Mouse (Mus musculus) embryonic facial prominence, embryonic 13.5 days (tissue): ENCODE measurements around the gene Yy2. TPM values are rescaled to one million over a fixed set of nuclear protein-coding genes. Genes with fewer than 3 reads are reported as not detected.
A peak's percentile ranks its signal among the peaks of the same experiment; 100 is the strongest.

Experiments used
- ATAC-seq: fragments of 200-750 bp; cut with Nextera tagmentation; 2 replicates; pipeline ENCODE4 v1.8.0; 2017; ENCODE audit warnings: low read depth; ENCODE audit not compliant: insufficient number of reproducible peaks, insufficient read depth, low FRiP score, low TSS enrichment
- H3K27ac ChIP-seq: fragments of 300-500 bp; sonication (generic); 2 replicates; pipeline ENCODE4 v1.5.1; 2015; ENCODE audit warnings: moderate library complexity, mild to moderate bottlenecking, inconsistent platforms
- H3K27me3 ChIP-seq: fragments of 300-500 bp; sonication (generic); 2 replicates; pipeline ENCODE4 v1.6.1; 2015; ENCODE audit warnings: mild to moderate bottlenecking, inconsistent platforms
- H3K36me3 ChIP-seq: fragments of 300-500 bp; sonication (generic); 2 replicates; pipeline ENCODE4 v1.6.1; 2015; ENCODE audit warnings: mild to moderate bottlenecking, inconsistent platforms
- H3K4me1 ChIP-seq: fragments of 300-500 bp; sonication (generic); 2 replicates; pipeline ENCODE4 v1.6.1; 2015; ENCODE audit warnings: inconsistent platforms
- H3K4me2 ChIP-seq: fragments of 300-500 bp; sonication (generic); 2 replicates; pipeline ENCODE4 v1.6.1; 2015; ENCODE audit warnings: moderate library complexity, mild to moderate bottlenecking, inconsistent platforms
- H3K4me3 ChIP-seq: fragments of 300-500 bp; sonication (generic); 2 replicates; pipeline ENCODE4 v1.5.1; 2015; ENCODE audit warnings: mild to moderate bottlenecking, inconsistent platforms
- H3K9ac ChIP-seq: fragments of 300-500 bp; sonication (generic); 2 replicates; pipeline ENCODE4 v1.6.1; 2015; ENCODE audit warnings: mild to moderate bottlenecking, inconsistent platforms
- H3K9me3 ChIP-seq: fragments of 300-500 bp; sonication (generic); 2 replicates; pipeline ENCODE4 v1.6.1; 2016; ENCODE audit warnings: inconsistent platforms
- WGBS: fragments of 180-500 bp; shearing (Covaris S2); methylation state at CpG from one replicate; pipeline ENCODE4 v1.1.7; 2015; ENCODE audit warnings: mixed read lengths; 5-methylcytosine and 5-hydroxymethylcytosine counted together
- polyA plus RNA-seq: library from polyadenylated mRNA; unstranded; fragments of >200 nt; fragmentation: Nextera tagmentation; extraction: Ambion mirVana; gene quantifications from 2 replicates; pipeline ENCODE4 v1.2.1, GENCODE M21; 2015

Gene Yy2
- 4.8 TPM in 2 replicates for polyA plus RNA-seq

DNA sequence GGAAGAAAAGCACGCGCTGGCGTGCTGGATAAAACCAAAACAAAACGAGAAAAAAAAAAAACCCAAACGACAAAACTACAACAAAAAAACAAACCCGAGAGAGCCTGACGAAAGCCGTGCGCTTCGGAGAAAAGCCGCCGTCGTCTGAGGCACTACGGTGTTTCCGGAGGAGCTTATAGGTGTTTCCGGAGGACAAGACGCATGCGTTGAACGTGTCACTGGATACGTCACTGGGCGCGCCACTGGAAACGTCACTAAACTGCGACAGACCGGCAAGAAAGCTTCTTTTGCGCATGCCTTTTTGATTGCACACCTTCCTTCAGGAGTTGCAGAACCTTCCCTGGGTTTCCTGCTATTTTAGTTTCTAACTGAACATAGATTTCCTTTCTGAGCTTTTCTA lies at the start of gene Yy2:
Gene Yy2, minus strand, starts transcription at position 146 of the 400 bp plus-strand sequence.
- no peak for ATAC-seq
- H3K27me3 ChIP-seq: no peaks in the 10 kb centered on the region
- WGBS: 90% methylated on average over 26 of the region's 26 CpGs

DNA sequence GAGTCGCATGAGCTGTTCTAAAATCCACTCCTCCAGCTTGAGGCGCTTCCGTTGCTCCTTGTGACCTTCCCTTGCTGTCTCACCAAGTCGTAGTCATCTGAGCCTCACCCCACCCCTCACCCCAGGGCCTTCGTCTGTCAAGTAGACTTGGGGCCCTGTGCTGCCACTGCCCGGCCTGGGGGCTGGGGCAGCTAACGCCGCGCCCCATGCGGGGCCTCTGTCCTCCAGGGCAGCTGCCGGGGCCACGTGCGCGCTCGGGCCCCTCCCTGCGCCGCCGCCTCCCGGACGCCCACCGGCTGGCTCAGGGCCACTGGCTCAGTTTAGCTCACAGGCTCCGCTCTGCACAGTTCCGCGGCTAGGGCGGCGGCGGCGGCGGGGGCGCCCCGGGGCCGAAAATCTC lies 44.1 kb upstream of the Yy2 start:
- 0 out of 2 replicates have a peak overlapping the region, but pooled peaks have one; percentile 16 for H3K9ac ChIP-seq
- no peak overlapping the region for H3K27ac ChIP-seq
- H3K4me2 ChIP-seq: peak overlapping the region; percentile 52
- no peaks in the 10 kb centered on the region for H3K36me3 ChIP-seq
- WGBS: 29% methylated on average over 32 of the region's 32 CpGs
- no peaks in the 10 kb centered on the region for H3K27me3 ChIP-seq
- H3K4me1 ChIP-seq: peaks cover 3% of the 10 kb centered on the region; the same call in 1 of the 2 replicates
- peak overlapping the region; percentile 23; the same call in 1 of the 2 replicates for H3K4me3 ChIP-seq
- H3K9me3 ChIP-seq: no peaks in the 10 kb centered on the region
- ATAC-seq: 0 out of 2 replicates have a peak, but pooled peaks have one; percentile 20

More for the DNA sequence above, at the start of gene Yy2:
- peaks cover 9% of the 10 kb centered on the region; the same call in 1 of the 2 replicates for H3K36me3 ChIP-seq
- H3K9ac ChIP-seq: no peak within 1 kb of the TSS
- H3K9me3 ChIP-seq: no peaks in the 10 kb centered on the region
- H3K4me2 ChIP-seq: no peak within 1 kb of the TSS
- H3K4me3 ChIP-seq: no peak within 1 kb of the TSS
- no peaks in the 10 kb centered on the region for H3K4me1 ChIP-seq
- no peak within 1 kb of the TSS for H3K27ac ChIP-seq

DNA sequence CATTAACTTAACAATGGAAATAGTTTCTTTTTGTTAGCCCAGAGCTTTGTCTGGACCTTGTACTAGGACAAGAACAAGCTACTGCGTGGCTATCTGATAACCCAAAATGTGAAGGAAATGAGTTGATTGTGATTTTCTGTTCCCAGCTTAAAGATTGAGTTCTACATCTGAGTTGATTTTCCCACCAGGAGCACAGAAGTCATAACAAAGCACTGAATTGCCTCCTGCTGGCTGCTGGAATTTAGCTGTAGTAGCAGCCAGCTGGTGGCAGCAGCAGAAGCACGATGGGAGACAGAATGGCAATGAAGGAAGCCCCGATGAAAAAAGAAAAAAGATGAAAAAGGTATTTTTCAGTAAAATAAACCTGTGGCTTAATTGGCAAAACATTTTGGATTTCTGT lies 32.7 kb upstream of the Yy2 start:
- Histone ChIP-seq H3K27me3 (peaks cover 4% of the 10 kb centered on the region), H3K4me3 (no peak overlapping the region), H3K9me3 (no peaks in the 10 kb centered on the region), H3K36me3 (no peaks in the 10 kb centered on the region), H3K9ac (no peak overlapping the region), H3K27ac (no peak overlapping the region), H3K4me1 (0 out of 2 replicates have a peak, but pooled peaks cover 3% of the 10 kb centered on the region), H3K4me2 (no peak overlapping the region)
- no peak for ATAC-seq
- WGBS: 8% methylated on average over 3 of the region's 3 CpGs

DNA sequence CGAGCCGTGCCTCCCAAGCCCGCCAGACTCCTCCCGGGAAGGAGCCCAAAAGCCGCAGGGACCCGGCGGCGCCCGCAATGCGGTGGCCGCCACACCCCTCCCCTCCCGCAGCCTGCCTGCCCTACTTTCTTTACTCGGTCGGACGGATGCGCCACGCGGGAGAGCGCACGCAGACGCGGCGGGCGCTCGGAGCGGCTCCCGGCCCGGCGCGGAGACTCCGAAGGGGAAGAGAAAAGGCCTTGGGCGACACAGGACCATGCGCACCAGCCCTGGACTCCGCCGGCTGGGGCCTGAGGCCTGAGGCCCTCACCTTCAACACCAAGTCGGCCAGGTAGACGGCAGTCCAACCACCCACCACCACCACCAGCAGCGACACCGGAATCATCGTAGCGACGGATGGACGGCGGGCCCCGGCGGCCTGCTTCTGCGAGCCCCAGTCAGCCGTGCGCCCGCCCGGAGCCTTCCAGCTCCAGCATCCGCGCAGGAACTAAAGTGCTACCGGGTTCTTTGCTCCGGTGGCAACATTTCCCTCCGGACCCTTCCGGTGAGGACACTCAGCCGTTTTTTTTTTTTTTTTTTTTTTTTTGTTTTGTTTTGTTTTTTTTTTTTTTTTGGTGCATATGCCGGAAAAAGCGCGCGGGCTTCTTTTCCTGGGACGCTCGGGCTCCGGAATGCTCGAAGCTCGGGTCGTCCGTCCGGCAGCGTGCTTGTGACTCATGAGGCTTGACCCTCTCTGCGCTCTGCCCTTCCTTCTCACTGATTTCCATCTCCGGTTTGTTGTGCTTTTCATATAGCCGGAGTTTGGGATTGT lies 29.6 kb upstream of the Yy2 start, which contains the start of gene Mbtps2:
Gene Mbtps2, minus strand, starts transcription at position 530 of the 811 bp plus-strand sequence.
- no peaks in the 10 kb centered on the region for H3K36me3 ChIP-seq

DNA sequence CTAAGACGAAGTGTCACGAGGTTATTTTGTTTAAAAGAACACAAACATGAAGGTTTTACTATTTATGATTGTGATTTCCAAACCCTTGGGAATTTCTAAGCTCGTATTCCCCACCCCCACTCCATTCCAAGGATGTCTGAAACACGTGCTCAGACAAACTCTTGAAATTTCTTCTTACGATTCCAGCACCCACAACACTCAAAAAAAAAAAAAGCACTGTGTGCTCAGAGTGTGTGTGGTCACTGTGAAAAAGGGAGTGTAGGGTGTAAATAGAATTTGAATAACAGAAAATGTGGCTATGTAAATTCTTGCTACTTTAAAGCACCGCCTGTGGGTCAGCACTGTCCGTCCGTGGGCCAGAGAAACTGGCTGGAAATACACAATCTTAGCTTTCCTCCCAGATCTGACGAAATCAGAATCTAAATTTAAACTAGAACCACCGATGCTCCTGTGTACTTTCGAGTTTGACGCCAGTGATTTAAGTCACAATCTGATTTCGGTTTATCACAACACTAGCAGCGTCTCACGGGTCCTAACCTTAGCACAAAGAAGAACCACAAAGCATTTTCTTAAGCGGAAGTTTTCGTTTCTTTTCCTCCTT lies 28.9 kb upstream of the Yy2 start:
- 24% methylated on average over 17 of the region's 17 CpGs for WGBS
- Histone ChIP-seq H3K36me3 (no peaks in the 10 kb centered on the region), H3K27me3 (peaks cover 4% of the 10 kb centered on the region), H3K4me2 (peak overlapping the region; percentile 56), H3K4me3 (peak overlapping the region; percentile 57), H3K4me1 (0 out of 2 replicates have a peak, but pooled peaks cover 5% of the 10 kb centered on the region), H3K27ac (peak overlapping the region; percentile 93), H3K9ac (peak overlapping the region; percentile 82), H3K9me3 (no peaks in the 10 kb centered on the region)
- ATAC-seq: 0 out of 2 replicates have a peak, but pooled peaks have one; percentile 32

More for the DNA sequence above, 29.6 kb upstream of the Yy2 start, which contains the start of gene Mbtps2:
- H3K4me3 ChIP-seq: peak within 1 kb of the TSS; percentile 57
- peak within 1 kb of the TSS; percentile 82 for H3K9ac ChIP-seq
- peak; percentile 78 for ATAC-seq
- peaks cover 4% of the 10 kb centered on the region for H3K27me3 ChIP-seq
- peak within 1 kb of the TSS; percentile 93 for H3K27ac ChIP-seq
- H3K9me3 ChIP-seq: no peaks in the 10 kb centered on the region
- 17% methylated on average over 52 of the region's 74 CpGs for WGBS
- H3K4me2 ChIP-seq: peak within 1 kb of the TSS; percentile 56
- 0 out of 2 replicates have a peak, but pooled peaks cover 5% of the 10 kb centered on the region for H3K4me1 ChIP-seq

DNA sequence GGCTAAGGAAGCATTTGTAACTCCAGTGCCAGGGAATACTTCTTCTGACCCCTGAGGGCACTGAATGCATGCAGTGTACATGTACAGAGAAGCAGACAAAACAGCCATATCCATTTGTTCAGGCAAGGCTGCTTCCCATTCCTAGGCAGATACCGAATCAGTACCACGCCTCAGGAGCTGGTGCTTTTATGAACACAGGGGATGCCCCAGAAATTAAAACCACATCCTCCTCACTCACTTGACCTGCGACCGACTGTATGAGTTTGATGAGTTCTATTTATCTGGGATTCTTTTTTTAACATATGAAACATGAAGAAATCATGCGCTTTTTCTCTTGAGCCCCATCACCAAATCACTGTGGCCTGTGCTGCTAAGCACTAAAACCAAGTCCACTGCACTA lies 28.0 kb upstream of the Yy2 start:
- H3K27me3 ChIP-seq: peaks cover 4% of the 10 kb centered on the region
- H3K9ac ChIP-seq: no peak overlapping the region
- 0 out of 2 replicates have a peak, but pooled peaks cover 5% of the 10 kb centered on the region for H3K4me1 ChIP-seq
- H3K4me2 ChIP-seq: peak overlapping the region; percentile 56
- H3K4me3 ChIP-seq: peak overlapping the region; percentile 57; the same call in 1 of the 2 replicates
- H3K9me3 ChIP-seq: no peaks in the 10 kb centered on the region
- 66% methylated on average over 5 of the region's 5 CpGs for WGBS
- no peaks in the 10 kb centered on the region for H3K36me3 ChIP-seq
- H3K27ac ChIP-seq: no peak overlapping the region
- ATAC-seq: no peak

DNA sequence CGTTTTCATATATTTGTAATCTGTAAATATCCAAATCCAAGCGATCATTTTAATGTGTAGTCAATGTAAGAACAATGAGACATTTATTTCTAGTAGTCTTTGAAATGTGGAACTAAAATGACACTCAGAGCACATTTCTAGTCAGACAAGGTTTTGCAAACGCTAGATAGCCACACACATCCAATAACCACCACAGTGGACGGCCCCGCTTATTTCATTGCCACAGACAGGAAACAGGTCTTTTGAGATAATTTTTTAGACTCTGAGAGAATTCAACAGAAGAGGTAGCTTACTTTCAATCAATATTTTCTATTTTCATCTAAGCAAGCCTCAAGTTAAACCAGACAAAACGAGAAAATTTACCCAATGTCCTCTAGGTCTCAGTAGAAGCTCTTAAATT lies 27.1 kb upstream of the Yy2 start:
- 82% methylated on average over 6 of the region's 6 CpGs for WGBS
- Histone ChIP-seq H3K9me3 (no peaks in the 10 kb centered on the region), H3K27ac (no peak overlapping the region), H3K4me2 (no peak overlapping the region), H3K36me3 (no peaks in the 10 kb centered on the region), H3K9ac (no peak overlapping the region), H3K4me1 (0 out of 2 replicates have a peak, but pooled peaks cover 5% of the 10 kb centered on the region), H3K4me3 (no peak overlapping the region), H3K27me3 (peaks cover 4% of the 10 kb centered on the region)
- no peak for ATAC-seq

DNA sequence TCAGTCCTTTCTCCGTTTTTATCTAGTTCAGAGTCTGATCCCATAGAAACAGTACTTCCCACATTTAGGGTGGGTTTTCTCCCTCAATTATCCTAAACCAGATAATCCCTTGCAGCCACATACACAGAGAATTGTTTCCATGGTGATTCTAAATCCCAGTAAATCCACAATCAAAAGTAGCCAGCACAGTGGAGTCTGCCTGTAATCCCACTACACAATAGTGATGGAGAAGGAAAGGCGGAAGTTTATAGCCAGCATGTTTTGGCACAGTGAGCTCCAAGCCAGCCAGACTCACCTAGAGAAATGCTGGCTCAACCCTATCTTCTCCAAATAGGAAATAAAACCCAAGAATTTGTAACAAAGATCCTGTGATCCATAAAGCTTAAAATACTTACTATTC lies 25.8 kb upstream of the Yy2 start:
- H3K36me3 ChIP-seq: 0 out of 2 replicates have a peak, but pooled peaks cover 6% of the 10 kb centered on the region
- WGBS: 71% methylated on average over 2 of the region's 2 CpGs
- H3K4me3 ChIP-seq: no peak overlapping the region
- no peak overlapping the region for H3K4me2 ChIP-seq
- peaks cover 4% of the 10 kb centered on the region for H3K27me3 ChIP-seq
- 0 out of 2 replicates have a peak, but pooled peaks have one; percentile 20 for ATAC-seq
- no peak overlapping the region for H3K9ac ChIP-seq
- 0 out of 2 replicates have a peak, but pooled peaks cover 5% of the 10 kb centered on the region for H3K4me1 ChIP-seq
- no peaks in the 10 kb centered on the region for H3K9me3 ChIP-seq
- H3K27ac ChIP-seq: no peak overlapping the region

DNA sequence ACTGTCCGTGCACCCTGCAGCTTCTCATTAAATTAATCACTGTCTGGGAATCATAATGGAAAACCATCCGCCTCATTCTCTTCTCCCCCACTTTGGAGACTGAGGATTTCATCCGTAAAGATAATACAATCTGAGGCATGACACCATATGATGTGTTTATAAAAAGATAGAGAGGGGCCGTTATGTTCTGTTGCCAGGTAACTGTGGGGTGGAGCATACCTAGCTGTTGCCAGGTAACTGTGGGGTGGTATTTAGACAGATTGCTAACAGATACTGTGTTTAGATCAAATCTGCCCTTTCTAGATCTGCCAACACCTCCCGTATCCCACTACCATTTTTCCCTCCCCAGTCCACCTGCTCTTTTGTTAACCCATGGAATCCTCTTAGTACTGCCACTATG lies 18.2 kb upstream of the Yy2 start:
- WGBS: 87% methylated on average over 5 of the region's 5 CpGs
- Histone ChIP-seq H3K9me3 (no peaks in the 10 kb centered on the region), H3K4me1 (no peaks in the 10 kb centered on the region), H3K27me3 (no peaks in the 10 kb centered on the region), H3K4me2 (no peak overlapping the region), H3K27ac (no peak overlapping the region), H3K9ac (no peak overlapping the region), H3K36me3 (peaks cover 10% of the 10 kb centered on the region; the same call in 1 of the 2 replicates), H3K4me3 (no peak overlapping the region)
- ATAC-seq: no peak

DNA sequence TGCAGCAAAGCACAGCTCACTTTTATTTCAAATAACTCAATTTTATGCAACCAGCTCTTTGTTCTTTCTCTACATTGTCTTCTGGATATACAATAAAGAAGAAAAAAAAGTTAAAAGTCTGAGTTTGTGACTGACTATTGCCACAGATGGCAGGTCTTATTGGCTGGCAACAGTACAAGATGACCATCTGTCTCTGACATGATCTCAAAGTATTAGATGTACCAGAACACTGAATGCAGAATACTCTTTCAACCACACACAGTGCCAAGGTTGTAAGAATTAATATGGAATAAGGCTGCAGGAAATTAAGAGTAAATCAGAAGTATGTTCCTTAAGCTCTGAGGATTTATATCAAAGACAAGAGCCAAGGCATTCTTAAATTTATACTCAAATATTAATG lies 17.6 kb upstream of the Yy2 start:
- Histone ChIP-seq H3K36me3 (peaks cover 10% of the 10 kb centered on the region; the same call in 1 of the 2 replicates), H3K9me3 (no peaks in the 10 kb centered on the region), H3K4me2 (no peak overlapping the region), H3K4me1 (no peaks in the 10 kb centered on the region), H3K27me3 (no peaks in the 10 kb centered on the region), H3K4me3 (no peak overlapping the region), H3K9ac (no peak overlapping the region), H3K27ac (no peak overlapping the region)
- ATAC-seq: no peak

DNA sequence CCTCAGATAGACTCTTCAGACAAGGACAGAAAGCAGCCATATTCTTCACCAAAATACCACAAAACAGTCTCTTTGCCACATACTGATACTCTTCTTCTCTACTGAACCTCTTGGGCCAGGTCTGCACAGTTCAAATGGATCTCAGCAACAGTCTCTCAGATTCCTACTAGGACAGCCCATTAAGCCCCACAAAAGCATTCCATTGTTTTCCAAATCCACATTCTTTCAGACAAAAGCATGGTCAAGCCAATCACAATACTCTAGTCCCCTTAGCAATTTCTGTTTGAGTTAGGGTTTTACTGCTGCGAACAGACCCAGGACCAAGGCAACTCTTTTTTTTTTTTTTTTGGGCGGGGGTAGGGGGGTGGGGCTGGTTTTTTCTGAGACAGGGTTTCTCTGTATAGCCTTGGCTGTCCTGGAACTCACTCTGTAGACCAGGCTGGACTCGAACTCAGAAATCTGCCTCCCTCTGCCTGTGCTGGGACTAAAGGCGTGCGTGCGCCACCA lies 10.4 kb upstream of the Yy2 start:
- no peak for ATAC-seq
- H3K27me3 ChIP-seq: no peaks in the 10 kb centered on the region
- no peak overlapping the region for H3K4me2 ChIP-seq
- no peak overlapping the region for H3K9ac ChIP-seq
- peaks cover 7% of the 10 kb centered on the region; the same call in 1 of the 2 replicates for H3K36me3 ChIP-seq
- 74% methylated on average over 6 of the region's 6 CpGs for WGBS
- H3K4me1 ChIP-seq: no peaks in the 10 kb centered on the region
- H3K4me3 ChIP-seq: no peak overlapping the region
- H3K27ac ChIP-seq: no peak overlapping the region
- H3K9me3 ChIP-seq: no peaks in the 10 kb centered on the region
